Mouse (Mus musculus): ENCODE results near the gene Adamtsl1.

The Adamtsl1 gene

GRCm38 (mm10) chr4:85818504-85818903 is 304.5 kb downstream of the Adamtsl1 start:
- no peak for DNase-seq

- peak; percentile 86 for DNase-seq
These were observed 305.2 kb downstream of the Adamtsl1 start for GRCm38 (mm10) chr4:85819169-85819568.

- no peak for DNase-seq
These were observed 305.9 kb downstream of the Adamtsl1 start for GRCm38 (mm10) chr4:85819921-85820320.

- DNase-seq = no peak
These were observed 310.2 kb downstream of the Adamtsl1 start for GRCm38 (mm10) chr4:85823952-85824704.

GRCm38 (mm10) chr4:85824705-85825085 is 310.7 kb downstream of the Adamtsl1 start:
- DNase-seq = no peak

GRCm38 (mm10) chr4:85837058-85837457 is 323.1 kb downstream of the Adamtsl1 start:
- DNase-seq = peak; percentile 53

- peak; percentile 73 for DNase-seq
These were observed 323.6 kb downstream of the Adamtsl1 start for GRCm38 (mm10) chr4:85837532-85837965.

- DNase-seq = no peak
These were observed 324.1 kb downstream of the Adamtsl1 start for GRCm38 (mm10) chr4:85838031-85838430.

GRCm38 (mm10) chr4:85842113-85842512 is 328.1 kb downstream of the Adamtsl1 start:
- peak; percentile 83 for DNase-seq

GRCm38 (mm10) chr4:85844381-85844780 is 330.4 kb downstream of the Adamtsl1 start:
- peak; percentile 71 for DNase-seq

GRCm38 (mm10) chr4:85845931-85846330 is 332.0 kb downstream of the Adamtsl1 start:
- no peak for DNase-seq

GRCm38 (mm10) chr4:85853401-85853800 is 339.4 kb downstream of the Adamtsl1 start:
- peak; percentile 44 for DNase-seq

GRCm38 (mm10) chr4:85854507-85854906 is 340.5 kb downstream of the Adamtsl1 start:
- DNase-seq = no peak

- no peak for DNase-seq
These were observed 365.4 kb downstream of the Adamtsl1 start for GRCm38 (mm10) chr4:85879376-85879775.

- no peak for DNase-seq
These were observed 367.3 kb downstream of the Adamtsl1 start for GRCm38 (mm10) chr4:85881318-85881717.

GRCm38 (mm10) chr4:85884031-85884430 is 370.1 kb downstream of the Adamtsl1 start:
- no peak for DNase-seq

- DNase-seq = no peak
These were observed 376.1 kb downstream of the Adamtsl1 start for GRCm38 (mm10) chr4:85889877-85890598.

- DNase-seq = no peak
These were observed 387.3 kb downstream of the Adamtsl1 start for GRCm38 (mm10) chr4:85901316-85901715.

- DNase-seq = no peak
These were observed 390.2 kb downstream of the Adamtsl1 start for GRCm38 (mm10) chr4:85904217-85904616.

GRCm38 (mm10) chr4:85916034-85916433 is 402.1 kb downstream of the Adamtsl1 start:
- DNase-seq = no peak

GRCm38 (mm10) chr4:85918366-85918765 is 404.4 kb downstream of the Adamtsl1 start:
- DNase-seq = no peak

- DNase-seq = no peak
These were observed 406.5 kb downstream of the Adamtsl1 start for GRCm38 (mm10) chr4:85920474-85920873.

GRCm38 (mm10) chr4:85922741-85923140 is 408.8 kb downstream of the Adamtsl1 start:
- no peak for DNase-seq

- no peak for DNase-seq
These were observed 418.2 kb downstream of the Adamtsl1 start for GRCm38 (mm10) chr4:85932129-85932528.

All from cerebellum, adult 9-10 months (tissue).